Mouse (Mus musculus): ENCODE data around the gene Tyr. TPM values are rescaled to one million over a fixed set of nuclear protein-coding genes. Genes with fewer than 3 reads are reported as not detected.

Gene Tyr
- polyA plus RNA-seq (2015; fragmentation: Nextera tagmentation; extraction: Ambion mirVana) = not detected in 2 replicates

DNA sequence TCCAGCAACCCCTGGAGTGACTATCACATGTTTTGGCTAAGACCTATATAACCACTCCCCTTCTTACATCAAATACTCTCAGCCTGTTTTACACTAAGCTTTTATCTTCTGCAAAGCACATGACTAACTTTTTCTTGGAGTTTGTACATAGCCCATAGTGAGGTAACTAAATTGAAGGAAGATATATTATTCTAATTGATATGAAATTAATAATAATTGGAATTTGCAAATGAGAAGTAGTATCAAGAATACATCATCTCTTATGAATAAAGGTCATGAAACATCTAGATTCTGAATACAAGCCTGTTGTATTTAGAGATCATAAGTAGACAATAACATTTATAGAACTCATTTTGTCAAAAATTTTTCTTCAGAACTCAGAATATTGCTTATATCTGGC, at the start of gene Tyr:
Tyr (minus strand) TSS at position 101 of the 400 bp plus-strand sequence.

Other genes with a start within 250 kb of the Tyr start
- gene Nox4, start 247.4 kb downstream of the Tyr start, polyA plus RNA-seq (2015; fragmentation: Nextera tagmentation; extraction: Ambion mirVana) = 1.7 and 2.8 TPM in 2 replicates
- gene Grm5, start 90.7 kb upstream of the Tyr start, polyA plus RNA-seq (2015; fragmentation: Nextera tagmentation; extraction: Ambion mirVana) = not detected in 2 replicates